Mouse (Mus musculus) heart, adult 8-10 months (tissue): ENCODE data around the gene Tmpo. TPM values are rescaled to one million over a fixed set of nuclear protein-coding genes. Genes with fewer than 3 reads are reported as not detected.

ENCODE experiments used
- DNase-seq: peaks from one replicate; pipeline ENCODE4 v3.0.0; 2022; ENCODE audit warnings: low spot score
- total RNA-seq, 4 experiments: library from RNA; stranded (reverse); gene quantifications; 2 replicates each; pipeline ENCODE4 v1.2.4; 2022

Tmpo gene
- 10 to 100 TPM; 36.7 to 45.0 (median 41.1) TPM for total RNA-seq

DNA sequence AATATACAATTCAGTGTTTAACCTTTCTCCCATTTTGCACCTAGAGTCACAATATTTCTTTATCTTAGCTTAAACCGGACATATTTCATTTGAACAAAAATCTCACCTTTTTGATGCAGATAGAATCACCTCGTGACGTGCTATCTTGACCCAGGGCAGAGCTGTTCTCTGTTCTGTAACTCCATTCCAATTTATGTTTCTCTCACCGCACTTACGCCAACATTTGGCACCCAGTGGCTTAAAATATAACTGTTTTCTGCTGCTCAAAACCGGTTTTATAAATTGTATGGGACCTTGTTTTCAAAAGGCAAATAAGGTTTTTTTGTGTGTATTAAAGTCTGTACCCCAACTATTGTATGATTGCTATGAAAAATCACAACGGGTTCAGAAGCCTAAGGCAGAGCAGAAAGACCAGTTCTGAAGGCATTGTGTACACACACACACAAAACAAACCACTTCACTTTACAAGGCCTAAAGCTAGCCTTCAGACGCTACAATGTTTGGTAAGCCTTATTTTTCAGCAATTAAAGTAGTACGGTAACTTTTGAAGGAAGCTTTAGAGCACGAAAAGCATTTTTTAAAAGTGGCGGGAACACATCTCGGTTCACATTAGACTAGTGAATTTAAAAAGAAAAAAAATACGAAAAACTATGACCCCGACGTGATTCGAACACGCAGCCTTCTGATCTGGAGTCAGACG is at the start of gene Tmpo:
Tmpo (minus strand) TSS at position 555 of the 700 bp plus-strand sequence.
- no peak for DNase-seq

DNA sequence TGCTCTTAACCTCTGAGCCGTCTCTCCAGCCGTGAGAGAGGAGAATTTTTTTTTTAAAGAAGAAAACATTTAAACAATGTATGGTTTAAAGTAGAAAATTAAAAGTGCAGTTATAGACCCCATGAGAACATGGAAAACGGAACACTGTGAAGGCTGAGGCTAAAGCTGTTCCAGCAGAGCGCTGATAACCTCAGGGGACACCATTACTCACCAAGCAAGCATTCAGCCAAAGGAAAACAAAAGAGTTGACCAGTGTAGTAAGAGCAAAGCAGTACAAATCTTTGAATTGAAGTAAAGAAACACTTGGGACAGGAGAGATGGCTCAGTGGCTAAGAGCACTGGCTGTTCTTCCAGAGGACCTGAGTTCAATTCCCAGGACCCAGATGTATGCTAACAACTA is 49.3 kb upstream of the Tmpo start:
- DNase-seq: peak; percentile 62

DNA sequence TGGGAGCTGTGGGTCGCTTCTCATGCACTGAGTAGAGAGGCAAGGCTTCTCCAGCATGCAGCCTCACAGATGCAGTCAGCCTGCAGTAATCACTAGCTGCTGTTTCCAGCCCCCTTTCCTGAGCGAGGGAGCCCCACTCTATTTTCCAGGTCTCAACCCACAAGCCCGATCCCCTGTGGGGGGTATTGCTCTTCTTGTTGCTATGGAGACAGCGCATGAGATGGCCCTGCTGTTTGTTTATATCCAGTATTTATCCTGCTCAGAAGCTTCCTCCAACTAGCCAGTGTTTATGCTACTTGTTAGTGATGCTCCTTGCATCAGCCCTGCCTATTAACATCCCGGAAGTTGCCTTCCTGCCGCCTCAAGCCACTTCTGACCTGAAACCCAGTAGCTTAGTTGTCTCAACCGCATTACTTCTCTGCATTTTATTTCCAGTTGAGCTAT is 48.4 kb upstream of the Tmpo start:
- no peak for DNase-seq

DNA sequence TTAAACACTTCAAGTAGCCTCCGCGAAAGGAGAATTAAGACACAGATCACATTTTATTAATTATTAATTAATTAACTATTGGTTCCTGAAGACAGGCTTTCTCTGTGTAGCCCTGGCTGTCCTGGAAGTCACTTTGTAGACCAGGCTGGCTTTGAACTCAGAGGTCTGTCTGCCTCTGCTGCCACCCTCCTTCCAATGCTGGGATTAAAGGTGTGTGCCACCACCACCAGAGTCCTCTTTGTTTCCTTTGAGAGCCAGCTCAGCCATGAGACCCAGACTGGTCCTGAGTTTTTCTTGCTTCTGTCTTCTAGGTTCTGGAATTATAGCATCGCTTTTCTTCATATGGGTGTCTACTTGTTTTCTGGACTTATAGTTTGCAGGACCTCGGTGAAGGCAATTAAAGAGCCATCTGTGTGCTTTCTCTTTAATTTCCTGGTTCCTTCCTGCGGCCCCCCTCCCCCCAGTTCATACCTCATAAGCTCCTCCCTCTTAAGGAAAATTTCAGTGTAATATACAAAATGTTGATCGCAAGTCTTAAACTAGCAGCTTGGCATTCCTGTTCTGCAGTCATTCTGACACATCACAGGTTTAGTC is 47.9 kb upstream of the Tmpo start:
- DNase-seq: no peak

DNA sequence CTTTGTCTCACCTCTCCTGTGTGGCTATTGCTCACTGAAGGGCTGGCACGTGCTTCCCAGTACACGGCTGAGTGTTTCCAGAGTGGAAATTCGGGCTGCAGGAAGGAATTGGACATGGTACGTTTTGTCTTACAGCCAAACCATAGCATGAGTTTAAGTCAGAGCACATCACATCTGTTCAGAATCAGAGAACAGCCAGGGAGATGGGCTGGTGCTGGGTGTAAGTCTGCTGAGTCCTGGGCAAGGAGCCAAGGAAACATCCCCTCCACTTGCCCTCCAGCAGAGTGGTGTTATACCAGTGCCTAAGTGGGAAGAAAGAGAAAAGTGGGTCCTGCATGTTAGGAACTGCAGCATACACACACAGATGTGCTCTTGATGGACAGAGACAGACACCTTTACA is 45.9 kb upstream of the Tmpo start:
- DNase-seq: no peak

- no peak for DNase-seq
Measured at GRCm38 (mm10) chr10:91222398-91223236, 41.5 kb upstream of the Tmpo start.

GRCm38 (mm10) chr10:91208899-91209667 is 28.0 kb upstream of the Tmpo start:
- no peak for DNase-seq

DNA sequence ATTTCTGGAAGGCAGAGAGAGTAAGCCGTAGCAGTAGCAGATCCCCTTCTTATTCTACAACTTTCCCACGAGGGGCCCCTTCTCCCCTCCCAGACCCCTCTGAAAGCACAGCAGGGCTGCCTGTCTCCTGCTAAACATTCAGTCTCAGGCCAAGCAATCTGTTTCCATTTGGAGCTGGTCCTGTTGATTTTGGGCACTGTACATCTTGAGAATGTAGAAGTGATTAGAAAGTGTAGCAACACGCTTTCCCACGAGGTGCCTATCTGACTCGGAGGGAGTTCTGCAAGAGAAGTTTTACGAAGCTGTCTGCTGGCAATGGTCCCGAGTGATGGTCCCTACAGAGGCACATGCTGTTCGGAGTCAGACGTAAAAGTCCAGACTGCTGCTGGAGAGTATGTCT is 27.3 kb upstream of the Tmpo start:
- DNase-seq: no peak

GRCm38 (mm10) chr10:91207275-91207674 is 26.2 kb upstream of the Tmpo start:
- DNase-seq: no peak

GRCm38 (mm10) chr10:91205632-91206031 is 24.5 kb upstream of the Tmpo start:
- DNase-seq: no peak

- DNase-seq: no peak
Measured at GRCm38 (mm10) chr10:91200581-91200980, 19.5 kb upstream of the Tmpo start.

DNA sequence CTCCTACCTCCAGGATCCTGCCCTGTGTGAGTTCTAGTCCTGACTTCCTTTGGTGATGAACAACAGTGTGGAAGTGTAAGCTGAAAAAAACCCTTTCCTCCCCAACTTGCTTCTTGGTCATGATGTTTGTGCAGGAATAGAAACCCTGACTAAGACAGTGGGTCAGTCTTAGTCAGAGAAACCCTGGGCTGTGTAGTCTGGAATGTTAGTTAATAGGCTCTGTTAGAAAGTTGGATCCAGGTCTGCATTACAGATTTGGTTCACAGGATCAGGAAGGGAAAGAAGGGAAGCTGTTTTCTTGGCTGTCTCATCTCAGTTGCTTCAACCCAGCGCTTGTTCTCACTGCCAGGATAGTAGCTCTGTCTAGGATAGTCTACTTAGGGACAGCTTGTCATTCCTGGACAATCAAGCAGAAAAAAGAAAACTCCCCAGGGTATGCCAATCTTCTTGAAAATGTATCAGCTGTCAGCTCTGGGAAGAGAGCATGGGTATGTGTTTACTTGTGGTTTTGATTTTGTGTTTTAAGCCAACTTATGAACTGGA is 18.2 kb upstream of the Tmpo start:
- no peak for DNase-seq

- DNase-seq: no peak
Measured at GRCm38 (mm10) chr10:91197704-91198103, 16.6 kb upstream of the Tmpo start.

DNA sequence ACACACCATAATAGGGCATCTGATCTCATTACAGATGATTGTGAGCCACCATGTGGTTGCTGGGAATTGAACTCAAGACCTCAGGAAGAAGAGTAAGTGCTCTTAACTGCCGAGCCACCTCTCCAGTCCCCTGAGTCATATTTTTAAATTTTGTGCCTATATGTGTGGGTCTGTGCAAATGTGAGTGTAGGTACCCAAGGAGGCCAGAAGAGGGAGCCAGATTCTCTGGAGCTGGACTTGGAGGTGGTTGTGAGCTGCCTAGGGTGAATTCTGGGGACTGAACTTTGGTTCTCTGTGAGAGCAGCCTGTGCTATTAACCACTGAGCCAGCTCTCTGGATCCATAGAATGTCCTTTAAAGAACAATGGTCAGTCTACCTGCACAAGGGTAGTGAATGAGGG is 15.7 kb upstream of the Tmpo start:
- no peak for DNase-seq

- no peak for DNase-seq
Measured at GRCm38 (mm10) chr10:91195680-91196079, 14.6 kb upstream of the Tmpo start.

DNA sequence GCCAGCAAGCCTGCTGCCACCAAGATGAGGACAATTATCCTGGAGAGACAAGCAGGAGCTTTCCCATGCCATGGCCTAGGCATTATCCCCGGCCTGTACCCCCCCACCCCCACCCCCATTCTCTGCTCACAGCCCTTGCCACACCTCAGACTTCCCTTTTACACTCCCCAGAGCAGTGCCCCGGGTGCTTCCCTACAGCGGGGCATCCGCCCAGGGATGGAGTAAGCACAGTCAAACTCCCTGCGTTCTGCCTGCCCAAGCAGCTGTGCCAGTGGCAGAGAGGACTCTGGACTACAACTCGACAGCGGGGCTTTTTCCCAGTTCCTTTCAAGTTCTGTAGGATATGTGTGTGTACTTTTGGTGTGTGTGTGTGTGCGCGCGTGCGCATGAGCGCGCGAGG is 14.0 kb upstream of the Tmpo start:
- no peak for DNase-seq

GRCm38 (mm10) chr10:91191851-91192250 is 10.7 kb upstream of the Tmpo start:
- no peak for DNase-seq

GRCm38 (mm10) chr10:91189476-91189875 is 8.4 kb upstream of the Tmpo start:
- DNase-seq: no peak

GRCm38 (mm10) chr10:91188684-91189287 is 7.7 kb upstream of the Tmpo start:
- DNase-seq: no peak

DNA sequence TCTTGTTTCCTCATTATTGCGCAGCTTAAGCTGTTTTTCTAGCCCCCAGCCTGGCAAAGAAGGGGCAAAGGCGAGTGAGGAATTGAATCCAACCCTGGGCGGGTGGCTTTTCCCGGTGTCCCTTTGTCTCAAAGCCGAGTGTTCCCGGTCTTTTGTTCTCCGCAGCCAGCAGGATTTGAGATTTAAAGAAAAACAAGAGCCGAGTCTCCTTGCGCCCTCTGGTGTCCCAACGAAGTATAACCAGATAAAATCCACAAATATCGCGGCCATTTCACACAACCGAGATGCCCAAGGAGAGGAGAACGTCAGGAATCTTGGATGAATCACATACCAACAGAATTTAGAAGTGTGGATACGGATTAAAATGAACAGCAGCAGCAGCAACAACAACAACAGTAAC is 6.8 kb upstream of the Tmpo start:
- DNase-seq: peak; percentile 90

DNA sequence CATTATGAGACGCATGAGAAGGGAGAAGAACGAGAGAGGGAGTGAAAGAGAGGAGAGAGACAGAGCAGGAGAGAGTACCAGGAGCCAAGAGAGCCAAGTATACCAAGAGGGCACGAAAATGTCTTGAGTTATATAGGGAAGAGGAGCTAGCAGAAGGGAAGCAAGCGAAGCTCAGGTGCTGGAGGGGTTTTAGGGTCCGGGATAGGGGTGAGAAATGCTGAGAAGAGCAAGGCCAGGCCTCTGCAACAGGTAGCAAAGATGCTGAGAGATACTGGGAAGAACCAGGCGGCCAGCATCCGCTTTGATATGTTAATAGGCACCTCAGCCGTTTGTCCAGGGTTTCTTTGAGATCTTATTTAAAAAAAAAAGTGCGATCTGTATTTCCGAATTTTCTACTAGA is 6.2 kb upstream of the Tmpo start:
- no peak for DNase-seq
